Mouse (Mus musculus): ENCODE results near the gene Olfr356.

The Olfr356 gene

GRCm38 (mm10) chr2:36936821-36937220, at the start of gene Olfr356:
Gene Olfr356, plus strand, starts transcription at chr2:36937121.
- no peak for DNase-seq

GRCm38 (mm10) chr2:36892836-36893235, 44.1 kb upstream of the Olfr356 start, which contains the start of gene Olfr353:
Gene Olfr353, minus strand, starts transcription at chr2:36892936.
- DNase-seq = no peak

- no peak for DNase-seq
Measured at GRCm38 (mm10) chr2:36897114-36897513, 39.8 kb upstream of the Olfr356 start.

- DNase-seq = no peak
Measured at GRCm38 (mm10) chr2:36905380-36905779, 31.5 kb upstream of the Olfr356 start, which contains the start of gene Olfr354. Gene Olfr354, plus strand, starts transcription at chr2:36905680.

DNA sequence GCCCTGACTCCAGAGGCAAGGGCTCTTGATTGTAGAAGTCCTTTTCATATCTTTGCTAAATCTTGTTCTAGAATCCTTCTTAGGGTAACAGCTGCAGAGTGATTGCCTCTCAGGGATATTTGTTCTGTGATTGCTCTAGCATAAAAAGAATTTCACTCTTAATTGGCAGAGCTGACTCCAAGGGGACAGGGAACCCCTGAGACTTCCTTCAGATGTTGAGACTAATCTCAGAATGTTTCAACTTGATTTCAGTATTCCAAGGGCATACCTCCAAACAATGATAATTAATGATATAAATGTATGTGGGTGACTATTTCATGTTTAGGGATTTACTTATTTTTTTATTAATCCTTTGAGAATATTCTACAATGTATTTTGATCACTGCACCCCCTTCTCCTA, 8.1 kb upstream of the Olfr356 start, which contains the start of gene Olfr355:
TSS of gene Olfr355 (minus strand) at position 101 of the 400 bp plus-strand sequence.
- no peak for DNase-seq

All from cerebellum, adult 11-12 months (tissue).